Mouse (Mus musculus) ES-E14 (cell line): ENCODE measurements around the gene Cenpa. TPM values are rescaled to one million over a fixed set of nuclear protein-coding genes. Genes with fewer than 3 reads are reported as not detected.

ENCODE experiments used
- DNase-seq: peaks from one replicate; pipeline ENCODE4 v3.0.0-alpha.2; 2013; ENCODE audit warnings: low read depth, low spot score
- H3K27ac ChIP-seq: 2 replicates; pipeline ENCODE4 v1.5.1; 2012; ENCODE audit warnings: low read depth, mild to moderate bottlenecking, low read length, moderate library complexity, mixed read lengths; ENCODE audit not compliant: poor library complexity, insufficient read depth, severe bottlenecking
- H3K36me3 ChIP-seq: 2 replicates; pipeline ENCODE4 v1.6.1; 2012; ENCODE audit warnings: mild to moderate bottlenecking, low read length, moderate library complexity, mixed read lengths; ENCODE audit not compliant: control insufficient read depth, poor library complexity, insufficient read depth, severe bottlenecking
- H3K4me1 ChIP-seq, 2 experiments: fragments of 150-350 bp in 1 of 2; sonication (generic) in 1 of 2; 2 replicates each; pipeline ENCODE4 v1.6.1; 2012; ENCODE audit warnings: low read length in 2 of 2, mild to moderate bottlenecking in 1 of 2, mixed read lengths in 1 of 2; ENCODE audit not compliant: control insufficient read depth in 2 of 2, insufficient read depth in 2 of 2, poor library complexity in 1 of 2
- H3K4me3 ChIP-seq, 2 experiments: fragments of 150-350 bp in 1 of 2; sonication (generic) in 1 of 2; 2 replicates each; pipeline ENCODE4 v1.5.1; 2012; ENCODE audit warnings: low read length in 2 of 2, low read depth in 1 of 2, mild to moderate bottlenecking in 1 of 2, mixed read lengths in 1 of 2; ENCODE audit not compliant: insufficient read depth in 1 of 2, poor library complexity in 1 of 2, severe bottlenecking in 1 of 2
- H3K9ac ChIP-seq: 2 replicates; pipeline ENCODE4 v1.6.1; 2012; ENCODE audit warnings: low read depth, mild to moderate bottlenecking, low read length, mixed read lengths; ENCODE audit not compliant: poor library complexity, insufficient read depth, severe bottlenecking
- H3K9me3 ChIP-seq: fragments of 150-350 bp; sonication (generic); 2 replicates; pipeline ENCODE4 v1.6.1; 2012; ENCODE audit warnings: low read depth, mild to moderate bottlenecking, low read length; ENCODE audit not compliant: control insufficient read depth, insufficient read depth
- CHD2 ChIP-seq: IDR thresholded peaks from 2 replicates; pipeline ENCODE4 v1.6.1; 2014; ENCODE audit warnings: mild to moderate bottlenecking, low read depth, low read length, inconsistent platforms
- HCFC1 ChIP-seq: IDR thresholded peaks from 2 replicates; pipeline ENCODE4 v1.6.1; 2012; ENCODE audit warnings: low read length, inconsistent platforms, borderline replicate concordance; ENCODE audit not compliant: insufficient read depth
- MAFK ChIP-seq: IDR thresholded peaks from 2 replicates; pipeline ENCODE4 v1.6.1; 2014; ENCODE audit warnings: mild to moderate bottlenecking, low read depth, low read length, inconsistent platforms; ENCODE audit not compliant: insufficient read depth
- ZC3H11A ChIP-seq: IDR thresholded peaks from 2 replicates; pipeline ENCODE4 v1.6.1; 2012; ENCODE audit warnings: low read depth, mild to moderate bottlenecking, inconsistent platforms, low read length, borderline replicate concordance
- ZNF384 ChIP-seq: IDR thresholded peaks from 2 replicates; pipeline ENCODE4 v1.6.1; 2012; ENCODE audit warnings: low read depth, low read length, inconsistent platforms
- in situ Hi-C, 2 experiments: fragments of 600-800 bp; cut with MboI; formaldehyde crosslinking; loops; one replicate each; pipeline ENCODE4 v1.15.1; 2025; ENCODE audit warnings: low sequenced_read_pairs in 2 of 2, inconsistent platforms in 1 of 2; ENCODE audit not compliant: unreplicated experiment in 2 of 2
- total RNA-seq: library from RNA; depleted of rRNA; stranded (reverse); fragments of 300-350 nt; gene quantifications from 2 replicates; pipeline ENCODE4 v1.2.3, GENCODE M21; 2012

The Cenpa gene
- total RNA-seq, 1 experiment, result 102 TPM

- Histone ChIP-seq H3K9ac (0 out of 2 replicates have a peak overlapping the region, but pooled peaks have one; percentile 37), H3K4me3 (peak overlapping the region; percentile 67 to 88), H3K27ac (no peak overlapping the region), H3K4me1 (peaks cover 2 to 7% of the 10 kb centered on the region in 2 experiments; a peak in 1 of 4 replicates), H3K9me3 (no peaks in the 10 kb centered on the region), H3K36me3 (peaks cover 2% of the 10 kb centered on the region; the same call in 1 of the 2 replicates)
- no peak for DNase-seq
- TF ChIP-seq ZNF384 (no peak), MAFK (no peak), ZC3H11A (no peak), CHD2 (no peak), HCFC1 (no peak)
- in situ Hi-C loops, result no loop called here
These were observed 47.1 kb downstream of the Cenpa start for GRCm38 (mm10) chr5:30713691-30714090.

- Histone ChIP-seq H3K9me3 (no peaks in the 10 kb centered on the region), H3K4me3 (no peak overlapping the region), H3K4me1 (0 out of 4 replicates have a peak, but pooled peaks cover 0 to 7% of the 10 kb centered on the region in 2 experiments), H3K9ac (no peak overlapping the region), H3K36me3 (peaks cover 2% of the 10 kb centered on the region; the same call in 1 of the 2 replicates), H3K27ac (no peak overlapping the region)
- TF ChIP-seq ZNF384, result no peak
- no peak for TF ChIP-seq CHD2
- no peak for TF ChIP-seq HCFC1
- no peak for TF ChIP-seq MAFK
- no peak for TF ChIP-seq ZC3H11A
- in situ Hi-C loops, result no loop called here
- no peak for DNase-seq
These were observed 49.7 kb downstream of the Cenpa start for GRCm38 (mm10) chr5:30716311-30716710.

GRCm38 (mm10) chr5:30717506-30717905 is 50.9 kb downstream of the Cenpa start:
- no peak overlapping the region for H3K4me3 ChIP-seq
- H3K9me3 ChIP-seq, result no peaks in the 10 kb centered on the region
- in situ Hi-C loops, result no loop called here
- no peak for DNase-seq
- TF ChIP-seq ZC3H11A (no peak), CHD2 (no peak), HCFC1 (no peak), MAFK (no peak), ZNF384 (no peak)
- 0 out of 4 replicates have a peak, but pooled peaks cover 0 to 5% of the 10 kb centered on the region in 2 experiments for H3K4me1 ChIP-seq
- no peak overlapping the region for H3K9ac ChIP-seq
- H3K27ac ChIP-seq, result no peak overlapping the region
- H3K36me3 ChIP-seq, result peaks cover 2% of the 10 kb centered on the region; the same call in 1 of the 2 replicates

- peaks cover 2% of the 10 kb centered on the region; the same call in 1 of the 2 replicates for H3K36me3 ChIP-seq
- TF ChIP-seq CHD2, result no peak
- TF ChIP-seq ZC3H11A, result no peak
- TF ChIP-seq ZNF384, result no peak
- H3K9me3 ChIP-seq, result no peaks in the 10 kb centered on the region
- no peak for DNase-seq
- in situ Hi-C loops, result no loop called here
- 0 out of 4 replicates have a peak, but pooled peaks cover 0 to 5% of the 10 kb centered on the region in 2 experiments for H3K4me1 ChIP-seq
- H3K9ac ChIP-seq, result no peak overlapping the region
- no peak overlapping the region; the same call in 1 of the 2 replicates for H3K27ac ChIP-seq
- no peak overlapping the region for H3K4me3 ChIP-seq
These were observed 51.6 kb downstream of the Cenpa start for GRCm38 (mm10) chr5:30717991-30718703.
